Mouse (Mus musculus) layer of hippocampus, postnatal 25 days (tissue): ENCODE results near the gene Atrip. TPM values are rescaled to one million over a fixed set of nuclear protein-coding genes. Genes with fewer than 3 reads are reported as not detected.
A peak's percentile ranks its signal among the peaks of the same experiment; 100 is the strongest.

Experiments
- DNase-seq, 2 experiments: peaks; one replicate each; pipeline ENCODE4 v3.0.0; 2022; ENCODE audit warnings: mixed read lengths in 2 of 2, low spot score in 1 of 2; ENCODE audit errors: extremely low spot score in 1 of 2
- total RNA-seq, 2 experiments: library from RNA; stranded (reverse); gene quantifications; 2 replicates each; pipeline ENCODE4 v1.2.3; 2021

The Atrip gene
- total RNA-seq, 2 experiments from 2014 or later: 21.7 to 25.7 TPM

DNA sequence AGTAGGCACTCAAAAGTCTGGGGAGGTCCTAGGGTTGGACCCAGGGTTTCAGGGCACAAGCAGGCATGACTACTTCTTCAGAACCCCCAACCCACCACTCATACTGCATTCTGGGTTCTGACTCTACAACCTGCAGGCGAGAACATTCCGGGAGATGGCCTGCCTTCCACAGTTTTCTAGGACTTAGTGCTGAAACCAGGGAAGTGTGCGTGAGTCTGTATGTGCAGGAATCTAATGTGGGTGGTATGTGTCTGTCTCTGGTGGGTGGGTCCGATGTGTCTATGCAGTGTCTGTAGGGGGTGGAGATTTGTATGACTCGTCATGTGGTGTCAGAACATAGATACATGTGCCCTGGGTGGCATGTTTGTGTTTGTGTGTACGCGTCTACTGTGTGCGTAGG is 24.4 kb upstream of the Atrip start:
- no peak for DNase-seq

DNA sequence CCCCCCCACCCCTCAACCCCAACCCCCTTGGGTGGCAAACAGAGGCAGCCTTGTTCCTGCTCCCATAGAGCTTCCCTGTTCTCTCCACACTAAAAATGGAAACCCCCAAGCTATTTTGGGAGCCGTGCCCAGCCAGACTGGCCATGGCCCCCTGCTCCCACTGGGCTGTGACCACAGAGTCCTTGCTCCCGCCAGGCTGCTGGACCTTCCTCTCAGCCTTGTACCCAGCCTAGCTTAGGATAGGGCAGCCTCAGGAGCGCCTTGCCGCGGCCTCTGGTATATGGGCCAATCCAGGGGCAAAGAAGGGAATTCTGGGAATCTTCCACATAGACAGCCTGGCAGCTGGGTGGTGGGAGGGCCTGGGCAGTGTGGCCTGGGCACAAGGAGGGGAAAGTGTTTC is 23.9 kb upstream of the Atrip start:
- DNase-seq: peak; percentile 29 to 56

DNA sequence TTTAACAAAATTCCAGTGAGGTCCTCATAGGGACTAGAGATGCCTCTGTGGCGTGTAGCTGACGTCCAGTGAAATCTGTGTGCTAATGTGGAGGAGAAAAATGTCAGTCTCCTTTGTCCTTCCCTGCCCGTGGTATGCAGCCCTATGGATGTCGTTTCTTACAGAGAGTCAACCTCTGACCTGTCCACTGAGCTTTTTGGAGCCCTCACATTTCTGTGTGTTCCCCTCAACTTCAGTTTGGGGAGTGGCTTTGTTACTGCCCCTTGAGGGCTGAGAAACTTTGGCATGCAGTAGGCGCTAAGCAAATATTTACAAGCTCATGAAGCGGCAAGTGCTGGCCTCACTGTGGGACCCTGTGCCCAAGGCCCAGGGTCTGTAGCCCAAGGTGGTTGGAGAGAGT is 23.4 kb upstream of the Atrip start:
- no peak for DNase-seq

DNA sequence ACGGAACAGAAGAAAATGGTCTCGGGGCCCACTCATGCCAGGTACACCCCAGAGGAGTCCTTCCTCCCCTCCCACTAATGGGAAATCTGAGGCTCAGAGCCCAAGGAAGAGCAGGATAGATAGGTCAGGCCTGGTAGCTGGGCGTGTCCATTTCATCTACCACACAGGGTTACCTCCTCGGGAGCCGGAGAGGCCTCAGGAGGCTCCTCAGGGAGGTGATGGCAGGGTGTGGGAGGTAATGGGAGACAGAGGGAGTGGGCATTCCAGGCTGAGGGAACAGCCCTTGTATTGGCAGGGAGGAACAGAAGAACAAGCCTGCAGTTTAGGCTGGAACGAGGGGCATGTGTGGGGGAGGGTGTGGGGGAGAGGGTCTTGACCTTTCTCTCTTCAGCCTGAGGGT is 22.9 kb upstream of the Atrip start:
- no peak for DNase-seq

DNA sequence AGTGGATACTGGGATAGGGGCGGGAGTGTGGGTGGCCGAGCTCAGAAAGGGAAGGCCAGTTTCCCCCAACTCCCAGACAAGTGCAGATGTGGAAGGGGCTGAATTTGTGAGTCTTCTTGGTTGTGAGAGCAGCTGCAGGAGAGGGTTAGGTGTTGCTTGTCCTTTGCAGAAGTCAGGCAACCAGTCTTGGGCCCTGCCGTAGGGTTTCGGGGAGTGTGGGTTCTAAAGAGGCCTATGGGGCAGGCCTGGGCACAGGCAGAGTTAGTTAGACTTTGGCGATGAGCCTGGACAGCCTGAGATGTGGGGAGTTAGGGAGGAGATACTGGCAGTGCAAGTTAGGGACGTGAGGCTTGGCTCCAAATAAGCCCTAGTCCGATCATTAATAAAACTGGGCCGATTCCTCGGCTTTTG is 22.3 kb upstream of the Atrip start:
- DNase-seq: no peak

DNA sequence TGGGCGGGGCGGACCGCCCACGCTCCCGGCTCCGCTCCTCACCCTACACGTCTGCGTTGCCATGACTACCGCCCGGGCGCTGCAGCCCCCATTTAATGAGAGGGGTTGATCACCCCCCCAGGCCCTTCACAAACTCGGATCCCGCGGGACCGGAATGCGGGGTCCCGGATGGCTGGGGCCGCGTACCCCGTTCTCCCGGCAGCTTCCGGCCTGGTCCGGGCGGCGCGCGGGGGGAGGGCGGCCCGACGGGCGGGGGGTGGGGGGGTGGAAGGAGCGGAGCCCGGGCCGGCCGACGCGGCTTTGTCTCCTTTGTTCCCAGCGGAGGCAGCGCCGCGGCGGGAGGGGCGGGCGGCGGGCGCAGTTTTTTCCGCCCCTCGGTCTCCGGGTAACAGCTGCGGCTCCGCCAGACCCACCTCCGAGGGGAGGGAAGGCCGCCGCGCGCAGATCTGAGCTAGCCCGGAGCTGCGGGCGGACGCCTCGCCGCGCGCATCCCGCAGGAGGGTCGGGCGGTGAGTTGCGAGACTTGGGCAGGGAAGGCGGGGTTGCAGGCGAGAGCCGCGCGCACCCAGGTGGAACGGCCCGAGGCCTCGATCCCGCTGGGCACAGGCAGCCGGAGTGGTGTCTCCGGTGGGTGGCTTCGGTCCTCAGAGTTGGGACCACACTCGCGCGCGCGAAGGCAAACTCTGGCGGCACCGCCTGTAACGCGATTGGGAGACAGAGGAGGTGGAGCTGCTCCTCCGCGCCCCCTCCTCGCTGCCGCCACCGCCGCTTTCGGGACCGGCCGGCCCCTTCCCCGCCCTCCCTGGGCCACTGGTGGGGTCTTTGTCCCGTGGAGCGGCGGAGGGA is 21.4 kb upstream of the Atrip start, which contains the start of gene Plxnb1:
Gene Plxnb1 (plus strand): TSS at position 253 of the 846 bp plus-strand sequence.
- DNase-seq: peak; percentile 61 to 64

DNA sequence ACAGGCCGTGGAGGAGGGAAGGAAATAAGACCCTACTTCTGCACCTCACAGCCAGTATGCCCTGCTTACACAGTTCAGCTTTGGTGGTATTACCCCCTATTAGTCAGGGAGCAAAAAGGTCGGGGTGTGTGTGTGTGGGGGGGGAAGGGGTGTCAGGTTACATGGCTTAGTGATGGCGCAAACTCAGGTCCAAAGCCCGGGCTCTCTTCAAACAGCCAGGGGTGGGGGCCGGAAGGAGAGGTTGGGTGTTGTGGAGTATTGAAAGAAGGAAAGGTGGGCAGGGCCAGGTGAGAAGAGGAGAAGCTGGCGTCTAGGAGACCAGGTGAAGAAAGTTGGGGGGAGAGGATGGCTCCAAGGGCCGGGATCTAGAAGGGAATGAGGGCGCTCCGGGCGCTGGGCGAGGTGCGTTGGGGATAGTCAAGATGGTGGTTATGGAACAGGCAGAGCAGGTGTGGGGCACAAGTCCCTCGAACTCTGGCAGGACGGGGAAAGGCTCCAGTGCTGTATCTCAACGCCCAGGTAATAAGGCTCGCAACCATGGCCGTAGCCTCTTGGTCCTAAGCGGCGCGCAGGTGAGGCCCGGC is 20.7 kb upstream of the Atrip start:
- no peak for DNase-seq

DNA sequence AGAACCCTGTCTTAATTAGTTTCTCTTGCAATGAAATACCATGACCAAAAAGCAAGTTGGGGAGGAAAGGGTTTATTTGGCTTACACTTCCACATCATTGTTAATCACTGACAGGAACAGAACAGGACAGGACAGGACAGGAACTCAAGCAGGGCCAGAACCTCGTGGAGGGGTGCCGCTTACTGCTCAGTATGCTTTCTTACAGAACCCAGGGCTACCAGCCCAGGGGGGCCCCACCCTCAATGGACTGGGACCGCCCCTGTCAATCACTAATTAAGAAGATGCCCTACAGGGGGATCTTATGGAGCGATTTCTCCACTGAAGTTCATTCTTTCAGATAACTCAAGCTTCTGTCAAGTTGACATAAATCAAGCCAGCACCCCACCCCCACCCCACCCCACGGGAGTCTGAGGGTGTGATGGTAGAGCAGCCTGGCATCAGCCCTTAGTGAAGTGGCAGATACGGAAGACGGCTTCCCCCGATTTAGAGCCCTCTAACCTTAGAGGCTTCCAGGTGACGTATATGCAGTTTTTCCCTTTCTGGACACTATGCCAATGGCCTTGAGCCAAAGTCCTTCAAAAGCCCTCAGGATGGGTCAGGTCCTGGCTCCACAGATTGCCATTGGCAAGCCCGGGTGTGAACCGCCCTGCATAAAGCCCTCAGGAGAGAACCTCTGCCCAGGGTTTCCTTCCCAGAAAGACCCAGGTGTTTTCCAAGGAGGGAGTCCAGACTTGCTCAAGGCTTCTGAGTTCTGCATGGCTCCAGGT is 20.0 kb upstream of the Atrip start:
- no peak for DNase-seq

DNA sequence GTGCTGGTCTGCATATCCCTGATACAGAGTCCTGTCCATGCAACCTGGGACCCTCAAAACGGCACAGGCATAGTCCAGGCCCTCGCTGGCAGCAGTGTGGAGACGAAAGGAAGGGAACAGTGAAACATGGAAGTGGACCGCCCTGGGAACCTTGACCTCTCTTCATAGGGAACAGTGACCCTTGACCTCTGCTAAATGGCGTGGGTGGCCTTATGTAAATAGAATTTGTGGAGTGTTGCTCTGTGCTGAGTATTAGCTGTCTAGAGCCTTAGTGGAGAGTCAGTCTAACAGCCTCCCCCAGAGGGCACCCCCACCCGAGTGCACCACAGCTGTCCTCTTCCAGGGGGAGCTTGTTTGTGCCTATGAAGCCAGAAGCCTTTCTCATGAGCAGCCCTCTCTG is 18.9 kb upstream of the Atrip start:
- no peak for DNase-seq

DNA sequence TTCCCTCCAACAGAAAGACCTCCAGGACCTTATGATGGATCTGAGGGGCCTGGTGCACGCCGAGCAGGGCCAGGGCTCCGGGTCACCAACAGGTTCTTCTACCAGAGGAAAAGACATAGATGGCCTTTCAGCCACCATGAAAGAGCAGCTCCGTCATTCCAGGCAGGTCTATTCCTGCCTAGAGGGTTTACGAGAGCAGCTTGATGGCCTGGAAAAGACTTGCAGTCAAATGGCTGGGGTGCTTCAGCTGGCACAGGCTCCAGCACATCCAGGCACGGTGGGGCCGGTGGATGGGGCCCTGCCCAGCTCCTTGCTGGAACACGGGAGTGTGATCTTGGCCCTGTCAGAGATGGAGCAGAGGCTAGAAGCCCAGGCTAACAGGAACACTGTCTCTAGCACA is 17.9 kb upstream of the Atrip start:
- DNase-seq: no peak

DNA sequence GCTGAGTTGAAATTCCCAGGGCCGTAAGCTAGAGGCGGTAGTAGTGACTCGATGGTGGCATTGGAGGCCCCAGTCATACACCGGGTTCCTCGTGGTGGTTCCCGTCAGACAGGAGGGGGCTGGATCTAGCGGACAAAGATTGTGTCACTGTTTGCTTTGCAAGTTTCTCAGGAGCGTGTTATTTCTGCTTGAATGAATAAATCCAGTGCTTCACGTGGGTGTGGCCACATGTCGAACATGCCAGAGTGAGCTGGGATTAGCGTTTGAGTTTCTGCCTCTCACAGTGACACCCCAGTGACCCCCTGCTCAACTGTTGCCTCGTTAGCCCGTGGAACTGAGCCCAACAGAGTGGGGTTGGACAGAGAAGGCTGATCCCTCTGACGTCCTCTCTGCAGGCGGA is 16.5 kb upstream of the Atrip start:
- no peak for DNase-seq

DNA sequence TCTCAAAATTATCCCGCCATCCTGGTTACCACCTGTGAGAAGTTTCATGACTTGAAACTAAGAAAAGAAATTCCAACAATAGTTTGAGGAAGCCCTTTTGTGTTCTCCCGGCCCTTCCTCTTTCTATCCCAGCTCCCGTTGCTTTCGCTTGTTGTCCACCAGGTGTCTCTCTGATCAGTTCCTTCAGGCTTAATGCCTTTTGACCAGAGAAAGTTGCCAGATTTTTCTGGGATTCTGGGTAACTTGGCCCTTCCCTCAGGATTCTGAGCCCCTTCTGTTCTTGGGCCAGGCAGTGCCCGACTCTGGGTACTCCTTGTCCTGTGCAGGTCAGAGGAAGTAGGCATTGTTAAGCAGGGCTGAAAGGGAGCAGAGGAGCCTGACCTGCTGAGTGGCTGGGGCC is 14.1 kb upstream of the Atrip start:
- DNase-seq: peak in 1 of 2 experiments; percentile 58

DNA sequence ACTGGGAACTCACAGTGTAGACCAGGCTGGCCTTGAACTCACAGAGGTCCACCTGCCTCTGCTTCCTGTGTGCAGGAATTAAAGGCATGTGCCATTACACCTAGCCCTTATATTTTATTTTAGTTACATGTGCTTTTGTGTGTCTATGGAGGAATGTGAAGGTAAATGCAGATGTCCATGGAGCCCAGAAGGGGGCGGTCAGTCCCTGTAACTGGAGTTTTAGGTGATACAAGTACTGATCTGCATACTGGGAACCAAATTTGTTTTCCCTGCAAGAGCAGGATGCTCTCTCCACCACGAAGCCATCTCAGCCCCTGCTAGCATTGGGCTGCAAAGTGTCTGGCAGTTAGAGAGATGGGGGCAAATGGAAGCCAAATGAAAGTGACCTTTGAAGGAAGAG is 11.0 kb upstream of the Atrip start:
- DNase-seq: no peak

DNA sequence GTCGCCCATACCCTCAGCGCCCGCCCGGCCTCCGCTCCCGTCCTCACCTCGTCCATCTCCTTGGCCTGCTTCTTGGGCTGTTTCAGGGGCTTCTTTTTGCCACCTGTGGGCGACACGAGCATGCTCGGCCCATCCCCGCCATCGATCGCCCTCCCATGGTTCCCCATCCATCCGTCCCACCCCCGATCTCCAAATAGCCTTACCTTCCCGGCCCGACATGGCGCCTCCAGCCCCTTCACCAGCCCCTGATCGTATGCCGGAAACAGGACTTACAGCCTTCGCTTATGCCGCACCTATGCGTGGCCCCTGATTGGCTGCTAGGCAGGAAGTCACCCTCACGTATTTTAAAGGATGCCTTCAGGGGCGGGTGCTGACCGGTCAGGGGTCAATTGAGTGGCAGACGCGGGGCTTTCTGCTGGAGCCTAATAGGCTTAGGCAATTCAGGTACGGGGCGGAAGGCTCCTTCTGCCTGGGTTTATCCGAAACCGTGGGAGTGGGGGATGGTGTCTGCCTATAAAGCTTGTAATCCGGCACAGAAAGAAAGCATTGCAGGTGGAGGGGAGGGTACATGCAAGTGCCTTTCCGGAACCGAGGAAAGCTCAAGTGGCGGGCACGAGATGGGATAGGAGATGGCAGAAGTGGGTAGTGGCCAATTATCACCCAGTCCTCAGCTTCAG is 8.3 kb upstream of the Atrip start, which contains the start of the genes Ccdc51 and Tma7:
Gene Ccdc51 (plus strand): TSS at position 370 of the 677 bp plus-strand sequence.
Gene Tma7 (minus strand): TSS at position 464 of the 677 bp plus-strand sequence.
- DNase-seq: peak; percentile 68

DNA sequence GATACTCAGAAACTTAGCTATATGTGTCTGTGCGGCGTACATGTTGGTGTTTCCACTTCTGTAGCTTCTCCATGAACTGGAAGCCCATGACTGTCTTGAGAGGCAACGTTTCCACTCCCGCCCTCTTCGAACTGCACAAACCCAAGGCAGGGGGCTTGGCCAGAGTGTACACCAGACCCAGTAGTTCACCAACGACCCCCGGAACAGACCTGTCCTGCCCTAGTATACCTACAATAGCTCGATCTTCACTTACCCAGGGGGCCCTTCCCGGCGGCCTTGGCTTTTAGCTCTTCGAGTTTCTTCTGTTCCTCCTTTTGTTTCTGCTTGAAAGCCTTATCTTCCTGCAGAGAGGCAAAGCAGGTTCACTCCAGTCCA is 7.8 kb upstream of the Atrip start:
- no peak for DNase-seq

DNA sequence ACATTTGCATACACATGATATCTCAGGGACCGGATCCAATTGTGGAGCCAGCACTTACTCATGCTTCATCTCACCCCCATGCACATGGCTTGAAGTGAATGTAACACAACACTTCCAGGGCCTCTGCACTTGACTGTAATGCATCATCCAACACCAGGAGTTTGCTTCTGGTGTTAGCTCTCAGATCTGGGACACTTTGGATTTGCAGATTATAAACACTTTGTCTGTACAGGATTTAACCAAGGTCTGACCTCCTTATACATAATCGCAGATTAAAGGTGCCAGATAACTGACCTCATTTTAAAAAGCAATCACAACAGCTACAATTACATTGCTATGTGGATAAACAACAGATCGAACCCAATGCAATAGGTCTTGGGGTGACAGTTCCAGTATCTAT is 6.6 kb upstream of the Atrip start:
- no peak for DNase-seq

DNA sequence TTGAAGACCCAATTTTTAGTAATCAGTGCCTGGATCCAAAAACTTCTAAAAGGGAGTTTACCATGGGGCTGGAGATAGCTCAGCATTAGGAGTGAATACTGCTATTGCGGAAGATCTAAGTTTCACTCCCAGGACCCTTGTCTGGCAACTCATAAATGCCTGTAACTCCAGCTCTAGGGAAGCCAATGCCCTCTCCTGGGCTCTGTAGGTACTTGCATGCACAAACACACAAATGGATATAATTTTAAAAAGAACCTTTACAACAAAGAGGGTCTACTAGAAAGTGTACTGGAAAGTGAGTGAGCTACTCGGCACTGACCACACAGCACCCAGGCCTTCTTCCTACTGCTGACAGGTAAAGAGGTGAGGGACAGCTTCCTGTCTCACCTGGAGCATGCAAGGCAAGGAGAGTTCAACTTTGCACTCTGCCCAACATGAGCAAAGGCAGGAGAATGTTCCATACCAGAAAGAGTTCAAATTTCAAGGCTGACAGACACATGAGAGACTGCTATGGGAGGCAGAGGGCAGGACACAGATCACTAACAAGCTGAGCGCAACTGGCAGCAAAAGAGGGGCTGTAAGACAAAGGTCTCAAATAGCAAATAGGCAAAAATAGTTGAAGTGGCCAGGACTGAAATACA is 5.7 kb downstream of the Atrip start:
- no peak for DNase-seq

DNA sequence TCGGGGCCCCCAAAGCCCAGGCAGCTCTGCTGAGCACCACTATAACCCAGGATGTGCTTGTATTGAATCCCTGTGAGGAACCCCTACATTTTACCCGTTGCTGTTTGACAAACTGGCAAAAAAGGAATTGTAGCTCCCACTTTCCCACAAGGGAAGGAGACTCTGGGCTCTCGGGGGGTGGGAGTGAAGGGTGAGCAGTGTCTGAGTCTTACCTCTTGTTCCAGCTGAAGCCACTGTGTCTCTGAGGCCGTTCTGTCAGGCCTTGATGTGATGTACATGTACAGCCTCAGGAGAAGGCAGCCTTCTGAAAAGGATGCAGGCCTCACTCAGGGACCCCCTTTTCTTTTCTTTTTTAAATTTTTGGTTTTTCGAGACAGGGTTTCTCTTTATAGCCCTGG is 13.0 kb downstream of the Atrip start:
- no peak for DNase-seq

DNA sequence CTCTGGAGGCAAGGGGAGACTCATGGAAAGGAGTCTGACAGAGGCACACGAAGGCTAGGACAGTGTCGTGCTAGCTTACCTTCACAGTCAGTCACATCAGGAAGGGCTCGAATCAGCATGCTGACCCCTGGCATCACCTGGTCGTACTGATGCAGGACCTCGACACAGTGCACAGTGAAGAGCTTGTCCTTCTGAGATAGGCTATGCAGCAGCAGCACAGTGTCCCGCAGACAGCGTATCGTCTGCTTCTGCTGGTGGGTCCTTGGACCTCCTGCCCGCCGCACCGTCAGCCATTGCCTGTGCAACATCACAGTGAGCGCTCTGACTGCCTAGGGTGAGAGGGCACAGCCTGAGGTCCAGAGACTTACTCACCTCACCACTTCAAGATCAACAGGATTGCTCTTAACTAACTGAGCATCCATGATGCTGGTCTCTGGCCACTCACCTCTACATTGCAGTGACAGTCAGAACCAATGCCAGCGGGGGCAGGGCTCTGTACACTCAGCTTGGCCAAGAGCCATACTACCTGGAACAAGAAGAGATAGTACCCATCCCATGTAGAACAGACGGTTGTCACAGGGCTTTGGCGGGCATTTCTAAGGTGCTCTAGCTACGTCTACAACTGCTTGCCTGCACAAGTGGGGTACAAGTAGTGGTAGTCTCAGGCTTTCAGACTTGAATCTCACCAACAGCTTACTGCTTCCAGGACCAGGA is 13.6 kb downstream of the Atrip start:
- DNase-seq: no peak
